Mouse (Mus musculus) midbrain, embryonic 12.5 days (tissue): ENCODE measurements around the gene Kcnn1. TPM values are rescaled to one million over a fixed set of nuclear protein-coding genes. Genes with fewer than 3 reads are reported as not detected.

ENCODE experiments used
- ATAC-seq: fragments of 200-750 bp; cut with Nextera tagmentation; 2 replicates; pipeline ENCODE4 v1.8.0; 2017; ENCODE audit warnings: low read depth, moderate TSS enrichment, moderate library complexity; ENCODE audit not compliant: low FRiP score
- H3K27ac ChIP-seq: fragments of 300-500 bp; sonication (generic); replicated peaks from 2 replicates; pipeline ENCODE4 v1.5.1; 2016; ENCODE audit warnings: mild to moderate bottlenecking
- H3K27me3 ChIP-seq: fragments of 300-500 bp; sonication (generic); 2 replicates; pipeline ENCODE4 v1.6.1; 2016; ENCODE audit warnings: mild to moderate bottlenecking
- H3K36me3 ChIP-seq: fragments of 300-500 bp; sonication (generic); 2 replicates; pipeline ENCODE4 v1.6.1; 2016
- H3K4me1 ChIP-seq: fragments of 300-500 bp; sonication (generic); 2 replicates; pipeline ENCODE4 v1.6.1; 2016
- H3K4me2 ChIP-seq: fragments of 300-500 bp; sonication (generic); replicated peaks from 2 replicates; pipeline ENCODE4 v1.6.1; 2016; ENCODE audit warnings: mild to moderate bottlenecking, moderate library complexity
- H3K4me3 ChIP-seq: fragments of 300-500 bp; sonication (generic); 2 replicates; pipeline ENCODE4 v1.5.1; 2016; ENCODE audit warnings: mild to moderate bottlenecking
- H3K9ac ChIP-seq: fragments of 300-500 bp; sonication (generic); replicated peaks from 2 replicates; pipeline ENCODE4 v1.6.1; 2016; ENCODE audit warnings: mild to moderate bottlenecking, moderate library complexity
- H3K9me3 ChIP-seq: fragments of 300-500 bp; sonication (generic); 2 replicates; pipeline ENCODE4 v1.6.1; 2016; ENCODE audit warnings: mild to moderate bottlenecking
- WGBS: fragments of 180-500 bp; shearing (Covaris S2); methylation state at CpG from one replicate; pipeline ENCODE4 v1.1.7; 2016; 5-methylcytosine and 5-hydroxymethylcytosine counted together
- polyA plus RNA-seq: library from polyadenylated mRNA; unstranded; fragments of >200 nt; fragmentation: Nextera tagmentation; extraction: Ambion mirVana; gene quantifications from 2 replicates; pipeline ENCODE4 v1.2.1, GENCODE M21; 2016

Kcnn1 gene
- polyA plus RNA-seq, 1 experiment from 2014 or later = 27.4 TPM

- Histone ChIP-seq H3K9ac (0 out of 2 replicates have a peak overlapping the region, but pooled peaks have one; percentile 2), H3K4me1 (peaks cover 18% of the 10 kb centered on the region), H3K36me3 (no peaks in the 10 kb centered on the region), H3K4me3 (peak overlapping the region; percentile 46), H3K9me3 (no peaks in the 10 kb centered on the region), H3K27me3 (peaks cover 85% of the 10 kb centered on the region), H3K27ac (no peak overlapping the region), H3K4me2 (peak overlapping the region; percentile 69)
- peak; percentile 1; the same call in 1 of the 2 replicates for ATAC-seq
- 1% methylated on average over 41 of the region's 47 CpGs for WGBS
Measured at GRCm38 (mm10) chr8:70803761-70804480, 59.1 kb downstream of the Kcnn1 start.

GRCm38 (mm10) chr8:70802786-70803510 lies 60.1 kb downstream of the Kcnn1 start:
- WGBS = 73% methylated on average over 11 of the region's 11 CpGs
- peaks cover 19% of the 10 kb centered on the region for H3K4me1 ChIP-seq
- no peak overlapping the region for H3K4me3 ChIP-seq
- no peaks in the 10 kb centered on the region for H3K36me3 ChIP-seq
- no peak overlapping the region for H3K4me2 ChIP-seq
- no peak overlapping the region for H3K9ac ChIP-seq
- ATAC-seq = no peak
- no peaks in the 10 kb centered on the region for H3K9me3 ChIP-seq
- no peak overlapping the region for H3K27ac ChIP-seq
- H3K27me3 ChIP-seq = peaks cover 90% of the 10 kb centered on the region

GRCm38 (mm10) chr8:70801830-70802229 lies 61.2 kb downstream of the Kcnn1 start:
- no peak for ATAC-seq
- no peak overlapping the region for H3K9ac ChIP-seq
- WGBS = 86% methylated on average over 1 of the region's 1 CpGs
- no peak overlapping the region for H3K27ac ChIP-seq
- H3K36me3 ChIP-seq = no peaks in the 10 kb centered on the region
- no peaks in the 10 kb centered on the region for H3K9me3 ChIP-seq
- peaks cover 23% of the 10 kb centered on the region for H3K4me1 ChIP-seq
- no peak overlapping the region for H3K4me2 ChIP-seq
- no peak overlapping the region for H3K4me3 ChIP-seq
- H3K27me3 ChIP-seq = peaks cover 86% of the 10 kb centered on the region

GRCm38 (mm10) chr8:70801156-70801555 lies 61.9 kb downstream of the Kcnn1 start:
- no peak overlapping the region for H3K27ac ChIP-seq
- no peaks in the 10 kb centered on the region for H3K9me3 ChIP-seq
- no peak overlapping the region for H3K4me3 ChIP-seq
- ATAC-seq = no peak
- peaks cover 80% of the 10 kb centered on the region for H3K27me3 ChIP-seq
- H3K36me3 ChIP-seq = no peaks in the 10 kb centered on the region
- H3K4me2 ChIP-seq = no peak overlapping the region
- peaks cover 27% of the 10 kb centered on the region for H3K4me1 ChIP-seq
- WGBS = 41% methylated on average over 15 of the region's 15 CpGs
- no peak overlapping the region; the same call in 1 of the 2 replicates for H3K9ac ChIP-seq

GRCm38 (mm10) chr8:70800648-70801047 lies 62.4 kb downstream of the Kcnn1 start:
- H3K4me1 ChIP-seq = peaks cover 27% of the 10 kb centered on the region
- H3K9ac ChIP-seq = no peak overlapping the region
- H3K4me3 ChIP-seq = no peak overlapping the region
- no peaks in the 10 kb centered on the region for H3K36me3 ChIP-seq
- no peak overlapping the region for H3K27ac ChIP-seq
- H3K9me3 ChIP-seq = no peaks in the 10 kb centered on the region
- ATAC-seq = no peak
- peaks cover 80% of the 10 kb centered on the region for H3K27me3 ChIP-seq
- 53% methylated on average over 10 of the region's 10 CpGs for WGBS
- no peak overlapping the region for H3K4me2 ChIP-seq

- Histone ChIP-seq H3K36me3 (no peaks in the 10 kb centered on the region), H3K4me2 (peak overlapping the region; percentile 81), H3K9me3 (no peaks in the 10 kb centered on the region), H3K4me1 (peaks cover 19% of the 10 kb centered on the region), H3K4me3 (peak overlapping the region; percentile 56), H3K27me3 (peaks cover 72% of the 10 kb centered on the region), H3K27ac (no peak overlapping the region), H3K9ac (no peak overlapping the region)
- WGBS = 15% methylated on average over 15 of the region's 15 CpGs
- no peak for ATAC-seq
Measured at GRCm38 (mm10) chr8:70798281-70798680, 64.8 kb downstream of the Kcnn1 start.

- Histone ChIP-seq H3K27ac (peak overlapping the region; percentile 25; the same call in 1 of the 2 replicates), H3K4me1 (peaks cover 27% of the 10 kb centered on the region), H3K9ac (peak overlapping the region; percentile 62), H3K4me2 (peak overlapping the region; percentile 81), H3K9me3 (no peaks in the 10 kb centered on the region), H3K27me3 (peaks cover 63% of the 10 kb centered on the region), H3K4me3 (peak overlapping the region; percentile 56), H3K36me3 (no peaks in the 10 kb centered on the region)
- ATAC-seq = peak; percentile 79
- WGBS = 1% methylated on average over 48 of the region's 57 CpGs
Measured at GRCm38 (mm10) chr8:70797081-70798070, 65.7 kb downstream of the Kcnn1 start.

GRCm38 (mm10) chr8:70796403-70797080 lies 66.5 kb downstream of the Kcnn1 start:
- peak overlapping the region; percentile 25 for H3K27ac ChIP-seq
- ATAC-seq = peak; percentile 1

GRCm38 (mm10) chr8:70795370-70795769 lies 67.7 kb downstream of the Kcnn1 start:
- Histone ChIP-seq H3K4me1 (peaks cover 39% of the 10 kb centered on the region), H3K4me3 (no peak overlapping the region), H3K36me3 (no peaks in the 10 kb centered on the region), H3K27ac (no peak overlapping the region), H3K4me2 (no peak overlapping the region), H3K9ac (no peak overlapping the region), H3K27me3 (peaks cover 49% of the 10 kb centered on the region), H3K9me3 (no peaks in the 10 kb centered on the region)
- ATAC-seq = no peak
- WGBS = 92% methylated on average over 2 of the region's 2 CpGs

More at GRCm38 (mm10) chr8:70796403-70797080, 66.5 kb downstream of the Kcnn1 start:
- 2% methylated on average over 54 of the region's 54 CpGs for WGBS
- Histone ChIP-seq H3K9ac (peak overlapping the region; percentile 62), H3K27me3 (peaks cover 55% of the 10 kb centered on the region), H3K36me3 (no peaks in the 10 kb centered on the region), H3K9me3 (no peaks in the 10 kb centered on the region), H3K4me2 (peak overlapping the region; percentile 81), H3K4me3 (peak overlapping the region; percentile 56), H3K4me1 (peaks cover 33% of the 10 kb centered on the region)

- peaks cover 44% of the 10 kb centered on the region for H3K27me3 ChIP-seq
Measured at GRCm38 (mm10) chr8:70794215-70794614, 68.8 kb downstream of the Kcnn1 start.

GRCm38 (mm10) chr8:70792700-70793099 lies 70.4 kb downstream of the Kcnn1 start:
- H3K27me3 ChIP-seq = peaks cover 44% of the 10 kb centered on the region
- H3K4me3 ChIP-seq = peak overlapping the region; percentile 62
- WGBS = 1% methylated on average over 20 of the region's 20 CpGs
- peak overlapping the region; percentile 77 for H3K4me2 ChIP-seq
- H3K9ac ChIP-seq = peak overlapping the region; percentile 83
- no peaks in the 10 kb centered on the region for H3K9me3 ChIP-seq
- H3K36me3 ChIP-seq = peaks cover 16% of the 10 kb centered on the region
- peak; percentile 50 for ATAC-seq
- peaks cover 46% of the 10 kb centered on the region for H3K4me1 ChIP-seq
- H3K27ac ChIP-seq = peak overlapping the region; percentile 90

More at GRCm38 (mm10) chr8:70794215-70794614, 68.8 kb downstream of the Kcnn1 start:
- H3K9me3 ChIP-seq = no peaks in the 10 kb centered on the region
- H3K36me3 ChIP-seq = 0 out of 2 replicates have a peak, but pooled peaks cover 4% of the 10 kb centered on the region
- H3K4me3 ChIP-seq = no peak overlapping the region
- H3K4me1 ChIP-seq = peaks cover 41% of the 10 kb centered on the region
- no peak overlapping the region for H3K27ac ChIP-seq
- WGBS = 88% methylated on average over 2 of the region's 2 CpGs
- ATAC-seq = no peak
- no peak overlapping the region for H3K9ac ChIP-seq
- H3K4me2 ChIP-seq = no peak overlapping the region
